Mouse (Mus musculus) cerebellum, adult 18-20 months (tissue): ENCODE data around the gene Nfia.

Experiments
- DNase-seq, 2 experiments: peaks; one replicate each; pipeline ENCODE4 v3.0.0; 2021

Gene Nfia

DNA sequence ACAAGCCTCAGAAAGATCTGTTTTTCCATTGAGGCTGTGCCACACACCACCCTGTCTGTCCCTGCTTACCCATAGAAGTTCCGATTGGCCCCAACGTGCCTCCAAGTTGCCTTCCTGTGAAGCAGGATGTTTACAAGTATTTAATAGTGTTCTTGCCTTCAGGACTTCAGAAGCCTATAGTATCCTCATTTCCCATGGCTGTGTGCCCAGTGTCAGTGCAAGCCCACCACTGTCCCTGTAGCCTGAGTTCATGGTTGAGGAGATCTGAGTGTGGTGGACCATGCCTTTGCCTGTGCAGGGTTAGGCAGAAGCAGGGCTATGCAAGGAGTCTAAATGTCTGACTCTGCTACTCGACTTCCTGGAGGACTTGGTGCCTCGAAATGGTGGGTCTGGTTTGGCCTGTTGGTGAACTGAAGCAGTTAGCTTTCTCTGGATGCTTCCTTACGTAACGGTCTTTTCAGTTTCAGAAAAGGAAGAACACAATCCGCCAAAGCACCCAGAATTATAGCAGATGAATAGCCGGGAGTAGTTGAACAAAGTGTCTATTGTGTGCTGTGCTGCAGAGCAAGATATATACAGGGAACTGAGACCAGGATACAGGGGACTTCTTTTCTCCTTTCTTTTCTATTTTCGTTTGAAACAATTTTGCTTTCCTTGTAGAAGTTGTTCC lies 99.4 kb downstream of the Nfia start:
- no peak for DNase-seq

- DNase-seq = no peak
Observed at GRCm38 (mm10) chr4:97874916-97875315, 102.4 kb downstream of the Nfia start.

GRCm38 (mm10) chr4:97875901-97876300 lies 103.4 kb downstream of the Nfia start:
- no peak for DNase-seq

DNA sequence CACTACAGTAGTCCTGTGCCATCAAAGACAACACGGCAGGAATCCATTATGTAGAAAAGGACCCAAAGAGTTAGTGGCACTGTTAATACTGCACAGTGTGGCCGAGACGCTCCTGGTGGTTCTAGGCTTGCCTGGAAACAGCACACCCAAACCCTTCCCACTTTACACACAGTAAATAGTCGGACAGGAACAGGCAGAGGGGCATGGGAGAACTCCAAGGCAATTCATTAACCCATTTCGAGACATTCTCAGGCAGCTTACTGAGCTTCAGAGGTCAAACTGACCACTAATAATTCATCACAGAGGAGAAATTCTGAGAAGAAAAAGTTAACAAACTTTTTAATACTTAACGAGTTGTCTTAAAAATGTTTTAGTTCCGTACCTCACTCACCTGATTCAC lies 107.2 kb downstream of the Nfia start:
- DNase-seq = no peak

DNA sequence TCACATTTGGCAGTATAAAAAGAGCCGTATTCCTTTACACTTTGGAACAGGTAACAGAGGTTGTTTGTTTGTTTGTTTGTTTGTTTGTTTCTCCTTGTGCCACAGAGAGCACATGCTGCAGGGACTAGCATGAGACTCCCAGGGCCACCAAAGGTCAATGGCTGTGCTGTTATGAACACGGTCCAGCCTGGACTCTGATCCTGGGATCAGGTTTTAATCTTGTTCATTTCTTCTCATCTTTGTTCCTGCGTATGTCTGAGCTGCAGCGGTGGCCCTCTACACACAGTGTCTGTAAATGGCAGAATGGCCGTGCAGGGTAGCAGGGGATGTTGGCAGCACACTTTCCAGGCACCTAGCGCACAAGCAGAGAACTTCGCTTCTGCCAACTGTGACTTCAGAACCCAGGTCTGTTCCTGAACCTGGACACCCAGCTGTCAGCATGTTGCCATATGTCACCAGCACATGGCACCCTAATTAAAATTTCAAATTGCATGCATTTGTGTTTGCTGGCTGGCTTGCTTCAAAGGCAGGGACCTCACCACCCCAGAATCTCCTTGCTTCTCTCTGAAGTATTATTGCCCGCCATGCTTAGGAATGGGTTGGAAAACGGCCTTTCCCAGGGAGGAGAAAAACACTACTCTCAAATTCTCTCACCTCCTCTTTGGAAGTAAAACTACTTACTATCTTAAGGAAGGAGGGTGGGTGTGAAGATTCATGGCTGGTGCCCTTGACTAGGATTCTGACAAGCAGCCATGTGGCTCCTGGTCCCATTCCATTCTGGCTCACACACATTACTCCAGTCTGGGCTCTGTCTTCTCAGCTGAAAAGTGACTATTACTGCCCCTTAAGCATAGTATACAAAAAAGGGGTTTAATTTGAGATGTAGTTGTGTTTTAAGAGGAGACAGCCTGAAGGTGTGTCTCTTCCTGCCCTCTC lies 107.9 kb downstream of the Nfia start:
- peak; percentile 86 to 91 for DNase-seq

- DNase-seq = no peak
Observed at GRCm38 (mm10) chr4:97885574-97885973, 113.0 kb downstream of the Nfia start.

DNA sequence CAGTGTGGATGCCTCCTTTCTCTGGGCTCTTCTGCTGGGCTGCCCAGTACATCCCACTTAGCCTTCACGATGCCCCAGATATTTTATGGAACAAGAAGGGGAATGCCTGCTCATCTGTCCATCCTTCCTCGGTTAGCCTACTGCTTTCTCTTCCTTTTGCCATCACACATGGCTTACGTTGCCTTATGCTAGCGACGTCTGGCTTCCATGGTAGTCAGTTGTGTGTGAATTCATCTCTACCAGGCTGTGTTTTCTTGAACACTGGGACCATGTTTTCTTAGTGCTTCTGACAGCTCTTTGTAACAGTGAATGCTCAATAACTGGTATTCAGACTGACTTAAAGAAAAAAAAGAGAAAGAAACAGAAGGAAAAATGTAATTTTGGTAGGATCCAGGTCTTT lies 113.7 kb downstream of the Nfia start:
- DNase-seq = no peak

DNA sequence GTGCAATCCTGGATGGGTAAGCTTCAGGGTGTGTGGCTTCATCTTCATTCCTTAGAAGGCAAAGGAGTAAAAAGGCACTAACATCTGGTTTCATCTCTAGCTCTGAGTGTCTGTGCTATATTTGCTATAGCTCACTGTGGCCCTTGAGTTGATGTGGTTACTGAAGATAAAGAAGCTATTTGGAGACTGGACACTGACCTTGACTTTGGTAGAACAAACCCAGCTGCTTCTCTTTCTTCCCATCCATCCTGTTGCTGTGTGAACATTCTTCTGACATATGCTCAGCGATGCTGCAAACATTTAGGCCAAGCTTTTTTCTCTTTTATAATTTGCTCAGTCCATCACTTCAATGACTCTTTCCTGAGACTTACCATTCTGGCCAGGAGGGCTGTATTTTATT lies 114.7 kb downstream of the Nfia start:
- DNase-seq = no peak

GRCm38 (mm10) chr4:97891063-97891462 lies 118.5 kb downstream of the Nfia start:
- no peak for DNase-seq

DNA sequence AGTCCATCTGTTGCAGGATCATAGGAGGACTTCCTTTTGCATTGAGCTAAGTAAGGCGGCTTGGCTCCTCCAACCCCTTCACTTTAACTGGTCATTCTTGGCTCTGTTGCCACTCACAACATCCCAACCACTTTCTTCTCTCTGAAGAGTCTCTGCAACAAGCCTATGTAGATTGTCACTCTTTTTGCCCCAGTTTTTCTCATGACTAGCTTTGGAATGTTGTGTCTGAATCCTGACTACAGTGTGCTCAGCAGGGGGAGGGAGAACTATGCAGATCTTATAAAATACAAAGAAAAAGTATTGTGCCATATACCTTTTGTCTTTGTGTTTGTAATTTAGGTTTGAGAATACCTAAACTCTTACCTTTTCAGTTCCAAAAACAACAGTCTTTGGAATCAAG lies 119.1 kb downstream of the Nfia start:
- no peak for DNase-seq

GRCm38 (mm10) chr4:97893915-97894884 lies 121.7 kb downstream of the Nfia start:
- peak; percentile 43 to 53 for DNase-seq

DNA sequence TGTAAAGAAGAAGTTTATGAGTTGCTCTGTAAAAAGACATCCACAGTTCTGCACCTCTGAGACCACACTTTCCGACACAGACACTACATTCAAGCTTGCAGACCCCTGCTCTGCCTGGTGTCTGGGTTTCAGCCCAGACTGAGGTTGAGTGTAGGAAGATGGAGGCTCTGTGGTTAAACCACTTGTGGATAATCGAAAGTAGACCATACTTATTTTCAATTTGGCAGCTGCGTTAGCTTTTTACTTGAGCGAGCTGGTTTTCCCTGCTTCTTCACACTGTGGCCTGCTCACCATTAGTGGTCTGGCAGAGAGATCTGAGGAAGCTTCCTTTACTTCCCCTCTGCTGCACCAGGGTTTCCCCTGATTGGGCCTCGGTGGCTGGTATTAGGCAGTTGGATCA lies 123.4 kb downstream of the Nfia start:
- no peak for DNase-seq

- DNase-seq = no peak
Observed at GRCm38 (mm10) chr4:97900256-97900944, 127.9 kb downstream of the Nfia start.

- no peak for DNase-seq
Observed at GRCm38 (mm10) chr4:97905826-97906225, 133.3 kb downstream of the Nfia start.

- peak in 1 of 2 experiments; percentile 20 for DNase-seq
Observed at GRCm38 (mm10) chr4:97908576-97909147, 136.1 kb downstream of the Nfia start.

DNA sequence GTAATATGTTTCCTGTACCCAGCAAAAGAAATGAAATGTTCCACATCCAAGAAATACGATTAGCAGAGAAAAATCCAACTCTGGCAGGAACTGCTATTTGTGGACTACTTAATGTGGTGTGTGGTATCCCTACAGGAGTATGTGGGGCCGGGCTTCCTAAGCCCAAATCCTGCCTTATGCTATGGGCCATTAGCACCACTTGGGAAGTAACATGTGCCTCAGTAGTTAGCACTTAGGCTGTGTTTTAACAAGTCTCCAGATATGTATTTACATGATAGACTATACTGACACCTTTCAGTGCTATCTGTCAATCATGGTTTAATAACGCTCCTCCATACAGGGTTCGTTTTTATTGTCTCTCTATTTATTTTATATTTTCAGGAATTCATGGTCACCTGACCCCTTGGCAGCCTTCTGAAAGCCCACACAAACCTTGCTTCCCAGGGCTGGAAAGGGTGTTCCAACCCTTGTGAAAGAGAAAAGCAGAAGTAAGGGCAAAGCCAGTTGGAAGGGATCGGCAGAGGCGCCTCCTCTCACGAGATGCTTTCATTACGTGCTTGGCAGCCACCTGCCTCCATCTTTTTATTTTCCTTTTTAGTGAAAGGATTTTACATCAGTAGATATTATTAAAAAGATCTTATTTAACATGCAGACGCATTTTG lies 137.7 kb downstream of the Nfia start:
- DNase-seq = peak in 1 of 2 experiments; percentile 44

- peak; percentile 91 to 97 for DNase-seq
Observed at GRCm38 (mm10) chr4:97910777-97911580, 138.4 kb downstream of the Nfia start.

DNA sequence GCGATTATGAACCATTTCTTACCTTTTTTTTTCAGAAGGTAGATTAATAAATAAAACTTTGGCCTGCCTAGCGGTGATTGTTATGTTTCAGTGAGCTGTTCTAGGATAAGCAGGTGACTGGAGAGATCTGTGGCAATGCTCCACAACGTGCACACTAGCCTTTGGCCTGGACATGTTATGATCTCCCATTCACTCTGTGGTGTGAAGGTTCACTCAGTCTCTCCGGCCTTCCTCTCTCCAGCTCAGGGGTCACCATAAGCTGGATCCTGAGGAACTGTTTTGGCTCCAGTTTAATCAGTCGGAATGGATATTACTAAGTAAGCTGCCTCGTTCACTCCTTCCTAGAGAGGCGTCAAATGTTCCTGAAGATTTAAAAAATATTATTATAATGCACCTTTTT lies 139.2 kb downstream of the Nfia start:
- DNase-seq = no peak

DNA sequence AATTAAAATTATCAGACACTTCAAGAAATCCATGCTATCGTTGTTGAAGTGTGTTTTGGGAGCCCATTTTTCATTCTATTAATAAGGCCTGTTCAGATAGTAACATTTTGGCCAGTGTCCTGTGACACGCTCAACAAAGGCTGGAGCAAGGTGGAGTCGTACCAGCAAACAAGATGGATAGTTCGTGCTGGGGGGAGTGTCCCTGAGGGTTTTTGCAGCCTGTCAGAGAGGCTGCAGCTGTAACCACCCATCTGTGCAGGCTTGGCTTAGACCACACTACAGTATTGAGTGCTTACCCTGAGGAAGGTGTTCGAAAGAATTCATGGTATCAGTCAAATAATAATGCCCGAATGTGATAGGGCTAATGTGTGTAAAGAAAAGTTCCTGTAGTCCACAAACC lies 139.6 kb downstream of the Nfia start:
- peak in 1 of 2 experiments; percentile 19 for DNase-seq

- no peak for DNase-seq
Observed at GRCm38 (mm10) chr4:97912560-97912959, 140.0 kb downstream of the Nfia start.
